Mouse (Mus musculus): Measurements from ENCODE around the gene Mprip.

Mprip gene

GRCm38 (mm10) chr11:59759626-59760025 lies 98.5 kb downstream of the Mprip start:
- no peak for DNase-seq (ENCODE audit: low read depth, low spot score)

GRCm38 (mm10) chr11:59760796-59761195 lies 99.7 kb downstream of the Mprip start:
- no peak for DNase-seq (ENCODE audit: low read depth, low spot score)

GRCm38 (mm10) chr11:59769307-59769706 lies 108.2 kb downstream of the Mprip start:
- no peak for DNase-seq (ENCODE audit: low read depth, low spot score)

- DNase-seq (ENCODE audit: low read depth, low spot score), result no peak
These were observed 108.6 kb downstream of the Mprip start for GRCm38 (mm10) chr11:59769738-59770137.

- no peak for DNase-seq (ENCODE audit: low read depth, low spot score)
These were observed 109.6 kb downstream of the Mprip start for GRCm38 (mm10) chr11:59770753-59771152.

GRCm38 (mm10) chr11:59772291-59772690 lies 111.2 kb downstream of the Mprip start:
- no peak for DNase-seq (ENCODE audit: low read depth, low spot score)

GRCm38 (mm10) chr11:59772902-59773301 lies 111.8 kb downstream of the Mprip start:
- no peak for DNase-seq (ENCODE audit: low read depth, low spot score)

GRCm38 (mm10) chr11:59774522-59774921 lies 113.4 kb downstream of the Mprip start:
- DNase-seq (ENCODE audit: low read depth, low spot score), result no peak

GRCm38 (mm10) chr11:59775435-59776148 lies 114.5 kb downstream of the Mprip start:
- no peak for DNase-seq (ENCODE audit: low read depth, low spot score)

GRCm38 (mm10) chr11:59777259-59777658 lies 116.2 kb downstream of the Mprip start:
- DNase-seq (ENCODE audit: low read depth, low spot score), result no peak

- peak; percentile 74 for DNase-seq (ENCODE audit: low read depth, low spot score)
These were observed 117.2 kb downstream of the Mprip start for GRCm38 (mm10) chr11:59778181-59778873.

- no peak for DNase-seq (ENCODE audit: low read depth, low spot score)
These were observed 117.7 kb downstream of the Mprip start for GRCm38 (mm10) chr11:59778874-59779223.

GRCm38 (mm10) chr11:59779406-59779805 lies 118.3 kb downstream of the Mprip start:
- no peak for DNase-seq (ENCODE audit: low read depth, low spot score)

- DNase-seq (ENCODE audit: low read depth, low spot score), result no peak
These were observed 119.1 kb downstream of the Mprip start for GRCm38 (mm10) chr11:59780241-59780640.

- no peak for DNase-seq (ENCODE audit: low read depth, low spot score)
These were observed 121.0 kb downstream of the Mprip start for GRCm38 (mm10) chr11:59782091-59782590.

GRCm38 (mm10) chr11:59783591-59783990 lies 122.5 kb downstream of the Mprip start:
- no peak for DNase-seq (ENCODE audit: low read depth, low spot score)

- DNase-seq (ENCODE audit: low read depth, low spot score), result no peak
These were observed 125.5 kb downstream of the Mprip start for GRCm38 (mm10) chr11:59786444-59787198.

GRCm38 (mm10) chr11:59787199-59787781 lies 126.2 kb downstream of the Mprip start, which contains the start of gene Pld6:
Gene Pld6, minus strand, starts transcription at chr11:59787645.
- DNase-seq (ENCODE audit: low read depth, low spot score), result peak; percentile 31

- no peak for DNase-seq (ENCODE audit: low read depth, low spot score)
These were observed 128.2 kb downstream of the Mprip start for GRCm38 (mm10) chr11:59789311-59789710.

- DNase-seq (ENCODE audit: low read depth, low spot score), result no peak
These were observed 132.3 kb downstream of the Mprip start for GRCm38 (mm10) chr11:59793390-59793789.

GRCm38 (mm10) chr11:59800412-59800811 lies 139.3 kb downstream of the Mprip start:
- no peak for DNase-seq (ENCODE audit: low read depth, low spot score)

- no peak for DNase-seq (ENCODE audit: low read depth, low spot score)
These were observed 140.8 kb downstream of the Mprip start for GRCm38 (mm10) chr11:59801881-59802280.
